Mouse (Mus musculus): ENCODE results near the gene Ankmy1. TPM values are rescaled to one million over a fixed set of nuclear protein-coding genes. Genes with fewer than 3 reads are reported as not detected.
A peak's percentile ranks its signal among the peaks of the same experiment; 100 is the strongest.

Ankmy1 gene
- polyA plus RNA-seq, 1 experiment from 2014 or later: 0.18 TPM

DNA sequence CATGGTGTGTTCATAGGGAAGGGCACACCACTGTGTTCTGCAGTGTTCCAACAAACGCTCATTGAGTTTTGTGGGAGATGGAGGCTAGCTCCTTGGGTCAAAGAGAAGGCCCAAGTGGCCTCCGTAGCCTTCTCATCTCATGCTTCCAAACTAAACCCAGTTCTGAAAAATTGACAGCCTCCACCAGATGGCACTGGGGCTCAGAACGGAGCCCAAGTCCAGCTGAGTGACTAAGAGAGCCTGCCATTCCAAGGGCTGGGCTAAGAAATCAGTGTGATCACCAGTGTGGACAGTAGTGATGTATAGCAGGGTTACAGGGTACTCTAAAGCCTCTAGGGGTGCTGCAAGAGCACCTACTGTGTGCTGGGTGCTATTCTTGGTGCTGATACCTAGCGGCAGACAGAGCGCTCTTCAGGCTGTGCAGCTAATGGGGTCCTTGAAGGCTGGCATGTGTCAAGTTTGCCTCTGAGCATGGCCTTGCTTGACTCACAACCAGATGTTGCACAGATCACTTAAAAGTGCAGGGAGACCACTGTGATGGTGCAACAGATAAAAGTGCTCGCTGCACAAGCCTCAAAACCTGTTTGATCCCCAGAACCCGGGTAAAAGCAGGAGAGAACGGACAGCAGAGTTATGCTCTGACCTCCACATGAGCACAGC is 62.3 kb downstream of the Ankmy1 start:
- H3K4me2 ChIP-seq: no peak overlapping the region
- no peak overlapping the region for H3K4me3 ChIP-seq
- H3K36me3 ChIP-seq: peaks cover 4% of the 10 kb centered on the region; the same call in 1 of the 2 replicates
- H3K27me3 ChIP-seq (replicated peaks): peaks cover 13% of the 10 kb centered on the region
- H3K9me3 ChIP-seq (replicated peaks): no peaks in the 10 kb centered on the region
- peaks cover 14% of the 10 kb centered on the region for H3K4me1 ChIP-seq (replicated peaks)
- 71% methylated on average over 8 of the region's 8 CpGs for WGBS
- no peak for ATAC-seq (ENCODE audit: insufficient number of reproducible peaks, low FRiP score)
- no peak overlapping the region for H3K9ac ChIP-seq
- no peak overlapping the region for H3K27ac ChIP-seq (ENCODE audit: poor library complexity, severe bottlenecking)

DNA sequence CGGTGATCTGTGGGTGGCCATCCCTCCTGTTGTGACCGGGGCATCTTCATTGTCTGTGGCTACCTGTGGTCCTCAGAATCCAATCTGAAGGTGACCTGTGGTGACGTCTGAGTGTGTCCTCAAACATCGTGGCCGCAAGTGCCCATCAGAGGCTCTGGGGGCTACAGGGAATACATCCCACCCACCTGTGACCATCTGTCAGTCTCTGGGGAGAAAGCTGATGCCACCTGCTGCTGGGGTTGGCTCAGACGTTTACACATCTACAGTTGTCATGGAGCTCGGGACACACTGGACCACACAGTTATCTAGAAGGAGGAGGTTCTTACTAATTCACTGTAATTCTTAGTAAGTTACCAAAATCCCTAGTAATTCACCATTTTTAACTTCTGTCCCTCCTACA is 63.5 kb downstream of the Ankmy1 start:
- Histone ChIP-seq H3K27me3 (replicated peaks) (peaks cover 25% of the 10 kb centered on the region), H3K9ac (no peak overlapping the region), H3K27ac (ENCODE audit: poor library complexity, severe bottlenecking) (no peak overlapping the region), H3K4me2 (no peak overlapping the region), H3K36me3 (peaks cover 6% of the 10 kb centered on the region; the same call in 1 of the 2 replicates), H3K4me3 (no peak overlapping the region), H3K4me1 (replicated peaks) (peaks cover 18% of the 10 kb centered on the region), H3K9me3 (replicated peaks) (no peaks in the 10 kb centered on the region)
- WGBS: 75% methylated on average over 7 of the region's 7 CpGs
- ATAC-seq (ENCODE audit: insufficient number of reproducible peaks, low FRiP score): no peak

DNA sequence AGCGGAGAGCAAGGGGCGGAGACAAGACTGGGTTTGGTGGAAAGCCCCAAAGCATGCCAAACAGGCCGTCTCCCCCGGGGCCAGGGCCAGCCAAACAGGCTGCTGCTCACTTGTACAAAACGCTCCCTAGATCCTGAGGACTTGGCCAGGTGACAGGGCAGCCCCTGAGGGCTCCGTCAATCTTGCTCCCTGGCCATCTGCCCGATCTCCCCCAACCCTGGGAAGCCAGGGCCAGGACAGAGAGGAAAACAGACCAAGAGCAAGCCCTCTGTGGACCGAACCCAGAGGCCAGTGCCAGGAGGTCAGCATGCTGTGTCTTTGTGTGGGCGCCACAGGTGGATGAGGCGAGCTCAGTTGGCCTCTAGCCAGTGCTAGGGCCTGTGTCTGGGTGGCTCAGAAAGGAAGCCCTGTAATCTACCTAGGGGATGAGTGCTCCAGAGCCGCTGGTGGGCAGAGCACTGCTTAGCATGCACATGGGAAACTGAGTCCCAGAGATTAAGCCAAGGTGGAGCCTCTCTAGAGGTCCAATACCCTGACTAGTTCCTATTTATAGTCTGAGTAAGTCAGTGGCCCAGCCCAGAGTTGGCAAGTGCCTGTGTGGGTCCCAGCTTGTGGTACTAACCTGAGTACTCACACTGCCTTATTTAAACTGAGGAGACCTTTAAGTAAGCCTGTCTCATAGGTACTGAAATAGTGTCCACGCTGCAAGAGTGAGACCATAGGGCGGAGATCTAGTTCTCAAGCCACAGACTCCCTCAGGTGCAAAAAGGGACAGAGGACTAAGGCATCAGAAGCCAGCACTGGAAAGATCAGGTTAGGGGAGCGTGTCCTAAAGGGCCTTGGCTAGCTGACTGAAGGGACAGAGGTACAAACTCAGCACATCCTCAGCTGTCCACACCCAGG is 64.5 kb downstream of the Ankmy1 start:
- Histone ChIP-seq H3K27ac (ENCODE audit: poor library complexity, severe bottlenecking) (no peak overlapping the region), H3K9me3 (replicated peaks) (no peaks in the 10 kb centered on the region), H3K9ac (no peak overlapping the region), H3K4me3 (no peak overlapping the region), H3K27me3 (replicated peaks) (peaks cover 32% of the 10 kb centered on the region), H3K4me2 (no peak overlapping the region), H3K4me1 (replicated peaks) (peaks cover 28% of the 10 kb centered on the region), H3K36me3 (peaks cover 6% of the 10 kb centered on the region; the same call in 1 of the 2 replicates)
- 73% methylated on average over 14 of the region's 14 CpGs for WGBS
- no peak for ATAC-seq (ENCODE audit: insufficient number of reproducible peaks, low FRiP score)

DNA sequence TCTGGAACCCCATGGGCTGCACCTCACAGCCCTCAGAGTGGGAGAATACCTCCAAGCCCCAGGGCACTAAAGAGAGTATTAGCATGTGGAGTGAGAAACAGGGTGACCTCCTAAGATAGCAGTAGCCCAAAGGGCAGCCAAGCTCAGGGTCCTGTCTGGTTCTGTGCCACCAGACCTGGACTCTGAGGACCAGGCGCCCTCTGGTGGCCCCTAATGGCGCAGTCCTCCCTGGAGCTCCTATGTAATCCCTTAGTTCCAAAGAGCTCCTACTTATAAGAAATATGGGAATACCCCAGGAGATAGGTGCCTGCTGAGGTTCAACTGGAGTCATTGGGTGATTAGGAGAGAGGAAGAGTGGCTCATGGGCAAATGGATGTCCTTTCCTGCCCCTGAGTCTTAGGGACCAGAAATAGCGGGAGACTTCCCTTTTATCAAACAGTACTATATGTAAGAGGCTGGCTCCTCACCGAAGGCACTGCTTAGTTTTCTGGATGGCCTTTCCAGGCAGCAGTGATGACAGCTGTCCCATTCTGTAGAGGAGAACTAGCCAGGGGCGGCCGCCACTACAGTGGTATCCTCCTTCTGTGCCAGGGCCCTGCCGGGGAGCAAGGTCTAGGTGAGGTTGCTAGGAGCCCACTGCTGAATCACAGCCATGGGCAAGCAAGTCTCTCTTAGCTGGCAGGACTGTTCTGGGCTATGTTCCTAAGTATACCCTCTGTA is 68.6 kb downstream of the Ankmy1 start:
- Histone ChIP-seq H3K36me3 (peaks cover 6% of the 10 kb centered on the region; the same call in 1 of the 2 replicates), H3K4me2 (peak overlapping the region; percentile 85), H3K27me3 (replicated peaks) (peaks cover 54% of the 10 kb centered on the region), H3K9ac (0 out of 2 replicates have a peak overlapping the region, but pooled peaks have one; percentile 3), H3K4me1 (replicated peaks) (peaks cover 36% of the 10 kb centered on the region), H3K27ac (ENCODE audit: poor library complexity, severe bottlenecking) (no peak overlapping the region), H3K4me3 (no peak overlapping the region), H3K9me3 (replicated peaks) (no peaks in the 10 kb centered on the region)
- 60% methylated on average over 7 of the region's 7 CpGs for WGBS
- no peak for ATAC-seq (ENCODE audit: insufficient number of reproducible peaks, low FRiP score)

DNA sequence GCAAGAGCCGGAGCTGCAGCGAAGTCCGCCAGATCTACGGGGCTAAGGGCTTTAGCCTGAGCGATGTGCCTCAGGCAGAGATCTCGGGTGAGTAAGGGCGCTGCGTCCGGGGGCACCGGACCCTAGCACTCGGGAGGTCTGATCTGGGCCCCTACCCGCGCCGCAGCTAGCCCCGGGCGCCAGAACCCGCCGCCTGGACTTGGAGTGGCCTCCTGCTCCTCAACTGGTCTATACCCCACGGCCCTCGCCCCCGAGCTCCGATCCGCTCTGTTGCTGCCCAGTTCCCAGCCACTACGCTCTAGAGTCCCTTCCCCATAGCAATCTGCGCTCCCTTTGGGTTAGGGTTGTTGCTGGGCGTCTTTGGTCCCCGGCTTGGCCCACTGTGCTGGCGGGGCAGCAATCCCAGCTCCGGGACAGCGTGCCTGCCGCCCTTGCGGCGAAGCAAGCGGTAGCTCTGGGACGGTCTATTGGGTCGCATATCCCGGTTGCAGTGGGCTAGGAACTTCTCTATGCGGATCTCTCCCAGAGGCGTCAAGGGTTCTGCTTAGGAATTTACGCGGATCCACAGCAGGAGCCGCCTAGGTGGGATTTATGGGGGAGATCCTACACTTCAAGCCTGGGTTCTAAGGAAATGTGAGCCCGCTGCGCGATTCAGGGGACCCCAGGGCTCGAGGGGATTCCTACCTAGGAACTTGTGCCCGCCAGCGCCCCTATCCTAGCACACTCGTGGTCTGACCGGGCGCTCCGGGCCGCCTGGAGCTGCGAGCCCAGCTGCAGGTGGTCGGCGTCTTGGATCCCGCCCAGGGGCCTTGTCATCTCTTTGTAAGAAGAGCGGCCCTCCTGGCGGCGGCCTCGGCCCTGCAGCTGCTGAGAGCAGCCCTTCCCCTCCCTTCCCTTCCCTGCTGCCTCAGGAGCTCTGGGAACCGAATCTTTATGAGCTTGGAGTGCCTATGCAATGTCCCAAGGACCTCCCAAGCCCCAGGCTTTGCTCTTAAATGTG is 70.4 kb downstream of the Ankmy1 start:
- 0 out of 2 replicates have a peak, but pooled peaks have one; percentile 22 for ATAC-seq (ENCODE audit: insufficient number of reproducible peaks, low FRiP score)
- H3K36me3 ChIP-seq: peaks cover 6% of the 10 kb centered on the region; the same call in 1 of the 2 replicates
- H3K27ac ChIP-seq (ENCODE audit: poor library complexity, severe bottlenecking): peak overlapping the region; percentile 72
- no peaks in the 10 kb centered on the region for H3K9me3 ChIP-seq (replicated peaks)
- H3K27me3 ChIP-seq (replicated peaks): peaks cover 71% of the 10 kb centered on the region
- peak overlapping the region; percentile 83 for H3K9ac ChIP-seq
- peak overlapping the region; percentile 85 for H3K4me2 ChIP-seq
- under 1% methylated on average over 62 of the region's 62 CpGs for WGBS
- peaks cover 22% of the 10 kb centered on the region for H3K4me1 ChIP-seq (replicated peaks)
- H3K4me3 ChIP-seq: peak overlapping the region; percentile 61

DNA sequence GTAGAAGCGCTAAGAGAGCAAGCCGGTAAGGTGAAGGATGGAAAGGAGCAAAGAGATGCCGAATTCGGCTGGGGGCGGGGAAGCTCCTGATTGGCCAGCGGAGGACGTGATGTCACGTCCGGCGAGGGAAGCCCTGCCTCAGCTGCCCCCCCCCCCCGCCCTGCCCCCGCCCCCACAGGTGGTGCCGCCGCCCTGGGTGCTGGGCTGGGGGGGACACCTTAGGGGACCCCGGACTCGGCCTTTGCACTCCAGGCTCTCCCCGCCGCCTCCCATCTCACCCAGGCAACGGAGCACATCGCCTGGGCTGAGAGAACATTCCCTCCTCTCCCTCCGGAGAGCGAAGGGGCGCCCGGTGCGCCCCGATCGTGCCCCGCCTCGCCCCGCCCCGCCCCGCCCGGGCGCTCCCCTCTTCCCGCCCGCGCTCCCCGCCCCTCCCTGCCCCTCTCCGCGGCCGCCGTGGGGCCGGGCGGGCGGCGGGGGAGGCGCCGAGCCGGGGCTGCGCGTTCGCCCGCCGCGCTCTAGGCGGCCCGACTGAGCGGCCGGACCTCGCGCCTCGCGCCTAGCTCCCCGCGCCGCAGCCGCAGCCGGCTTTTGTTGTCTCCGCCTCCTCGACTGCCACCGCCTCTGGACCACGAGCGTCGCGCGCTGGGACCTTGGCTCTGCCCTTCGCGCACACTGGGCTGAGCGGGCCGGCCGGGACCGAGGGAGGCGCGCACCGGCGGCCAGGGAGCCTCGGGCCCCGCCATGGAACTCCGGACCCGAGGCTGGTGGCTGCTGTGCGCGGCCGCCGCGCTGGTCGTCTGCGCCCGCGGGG is 71.3 kb downstream of the Ankmy1 start, which contains the start of gene Gpc1:
TSS of gene Gpc1 (plus strand) at position 458 of the 814 bp plus-strand sequence.
- ATAC-seq (ENCODE audit: insufficient number of reproducible peaks, low FRiP score): peak; percentile 70
- peak within 1 kb of the TSS; percentile 61 for H3K4me3 ChIP-seq
- H3K9me3 ChIP-seq (replicated peaks): no peaks in the 10 kb centered on the region
- H3K27me3 ChIP-seq (replicated peaks): peaks cover 76% of the 10 kb centered on the region
- peak within 1 kb of the TSS; percentile 83 for H3K9ac ChIP-seq
- peaks cover 6% of the 10 kb centered on the region; the same call in 1 of the 2 replicates for H3K36me3 ChIP-seq
- H3K4me1 ChIP-seq (replicated peaks): peaks cover 22% of the 10 kb centered on the region
- WGBS: under 1% methylated on average over 74 of the region's 99 CpGs
- peak within 1 kb of the TSS; percentile 85 for H3K4me2 ChIP-seq
- peak within 1 kb of the TSS; percentile 72 for H3K27ac ChIP-seq (ENCODE audit: poor library complexity, severe bottlenecking)

DNA sequence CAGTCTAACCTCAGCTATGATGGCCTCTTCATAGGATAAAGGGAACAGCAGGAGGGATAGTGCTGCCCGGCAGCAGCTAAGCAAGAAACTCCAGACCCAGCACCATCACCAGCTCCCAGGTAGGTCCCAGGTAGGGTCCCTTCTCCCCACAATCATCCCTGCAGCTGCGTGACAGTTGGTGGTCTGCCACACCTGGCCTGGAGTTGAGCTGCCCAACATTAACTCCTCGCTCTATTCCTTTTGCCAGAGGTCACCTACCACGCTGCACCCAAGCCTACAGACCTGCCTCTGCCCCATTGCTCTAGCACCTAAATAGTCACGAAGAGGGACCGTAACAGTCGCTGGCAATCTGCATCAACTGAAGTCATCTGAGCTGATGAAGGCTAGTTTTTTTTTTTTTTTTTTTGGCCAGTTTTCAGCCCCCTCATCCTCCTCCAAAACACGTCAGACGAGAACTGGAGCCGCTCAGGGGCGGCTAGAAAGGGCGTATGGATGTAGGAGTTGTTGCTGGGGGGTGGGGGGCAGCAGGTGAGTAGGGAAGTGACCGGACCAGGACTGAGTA is 72.0 kb downstream of the Ankmy1 start:
- Histone ChIP-seq H3K27ac (ENCODE audit: poor library complexity, severe bottlenecking) (no peak overlapping the region), H3K4me3 (peak overlapping the region; percentile 61), H3K9ac (no peak overlapping the region), H3K36me3 (peaks cover 6% of the 10 kb centered on the region; the same call in 1 of the 2 replicates), H3K27me3 (replicated peaks) (peaks cover 72% of the 10 kb centered on the region), H3K4me1 (replicated peaks) (peaks cover 22% of the 10 kb centered on the region), H3K4me2 (peak overlapping the region; percentile 85), H3K9me3 (replicated peaks) (no peaks in the 10 kb centered on the region)
- 9% methylated on average over 13 of the region's 13 CpGs for WGBS
- no peak for ATAC-seq (ENCODE audit: insufficient number of reproducible peaks, low FRiP score)

DNA sequence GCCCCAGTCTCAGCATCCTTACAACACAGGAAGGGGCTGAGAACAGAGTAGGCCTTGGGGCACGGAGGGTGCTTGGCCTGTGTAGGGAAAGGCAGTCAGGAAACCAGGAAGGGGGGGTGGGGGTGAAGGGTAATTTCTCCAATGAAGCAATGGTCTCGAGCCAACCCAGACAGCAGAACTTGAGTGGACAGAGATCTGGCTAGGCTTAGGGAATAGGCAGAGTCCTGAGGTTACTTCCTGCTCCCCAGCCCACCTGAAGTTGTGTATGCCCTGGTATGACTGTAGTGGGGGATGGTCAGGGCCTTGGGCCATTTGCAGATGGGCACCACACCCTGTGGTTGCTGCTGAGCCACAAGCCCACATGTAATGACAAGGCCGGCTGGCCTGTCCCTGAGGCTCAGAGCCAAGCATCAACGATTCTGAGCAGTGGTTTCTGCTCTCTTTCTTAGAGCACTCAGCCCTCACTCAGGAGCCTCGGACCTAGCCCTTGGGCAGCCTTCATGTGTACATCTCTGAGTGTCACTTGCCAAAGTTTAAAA is 86.9 kb downstream of the Ankmy1 start:
- 81% methylated on average over 5 of the region's 5 CpGs for WGBS

DNA sequence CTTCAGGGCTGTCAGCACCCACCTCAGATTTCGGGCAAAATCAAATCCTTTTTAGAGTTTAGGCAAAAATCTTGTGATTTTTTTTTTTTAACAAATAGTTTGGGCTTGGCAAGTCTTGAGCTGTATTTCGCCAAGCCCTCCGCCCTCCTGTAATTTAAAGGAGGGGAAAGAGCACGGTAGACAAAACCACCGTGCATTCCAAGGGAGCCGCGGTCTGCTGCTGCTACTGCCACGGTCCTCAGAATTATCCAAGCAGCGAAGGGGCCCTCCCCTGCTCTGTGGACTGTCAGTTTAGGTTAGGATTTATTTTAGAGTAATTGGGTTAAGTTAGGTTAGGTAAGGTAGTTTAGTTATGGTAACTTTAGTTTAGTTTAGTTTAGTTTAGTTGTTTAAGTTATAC is 87.6 kb downstream of the Ankmy1 start:
- H3K4me1 ChIP-seq (replicated peaks): no peaks in the 10 kb centered on the region
- H3K4me3 ChIP-seq: no peak overlapping the region
- H3K27me3 ChIP-seq (replicated peaks): 0 out of 2 replicates have a peak, but pooled peaks cover 5% of the 10 kb centered on the region
- ATAC-seq (ENCODE audit: insufficient number of reproducible peaks, low FRiP score): no peak
- no peak overlapping the region for H3K27ac ChIP-seq (ENCODE audit: poor library complexity, severe bottlenecking)
- no peaks in the 10 kb centered on the region for H3K9me3 ChIP-seq (replicated peaks)
- H3K36me3 ChIP-seq: no peaks in the 10 kb centered on the region
- H3K9ac ChIP-seq: no peak overlapping the region
- WGBS: 78% methylated on average over 9 of the region's 9 CpGs
- H3K4me2 ChIP-seq: no peak overlapping the region

More for the DNA sequence above, 86.9 kb downstream of the Ankmy1 start:
- no peaks in the 10 kb centered on the region for H3K9me3 ChIP-seq (replicated peaks)
- H3K27ac ChIP-seq (ENCODE audit: poor library complexity, severe bottlenecking): no peak overlapping the region
- no peak overlapping the region for H3K4me3 ChIP-seq
- H3K4me1 ChIP-seq (replicated peaks): no peaks in the 10 kb centered on the region
- no peak overlapping the region for H3K9ac ChIP-seq
- H3K27me3 ChIP-seq (replicated peaks): 0 out of 2 replicates have a peak, but pooled peaks cover 5% of the 10 kb centered on the region
- no peak overlapping the region for H3K4me2 ChIP-seq
- no peaks in the 10 kb centered on the region for H3K36me3 ChIP-seq
- no peak for ATAC-seq (ENCODE audit: insufficient number of reproducible peaks, low FRiP score)
